Mouse (Mus musculus) cerebellum, postnatal 14 days (tissue): ENCODE data around the gene Zbtb2.
"Not testable (repeated sequence)": the region's sequence is repeated elsewhere in the genome, so short reads cannot be mapped to it uniquely, and the experiment has no call there.

ENCODE experiments used
- DNase-seq, 2 experiments: peaks; one replicate each; pipeline ENCODE4 v3.0.0; 2021; ENCODE audit warnings: mixed read lengths in 2 of 2

Zbtb2 gene

GRCm38 (mm10) chr10:4387701-4388383 lies at the start of gene Zbtb2:
Gene Zbtb2 (minus strand): TSS chr10:4388108.
- DNase-seq = peak; percentile 73 to 81

GRCm38 (mm10) chr10:4435416-4435815 lies 47.5 kb upstream of the Zbtb2 start:
- no peak for DNase-seq

GRCm38 (mm10) chr10:4433871-4434270 lies 46.0 kb upstream of the Zbtb2 start:
- DNase-seq = not testable (repeated sequence)

- peak in 1 of 2 experiments; percentile 14 for DNase-seq
These were observed 45.3 kb upstream of the Zbtb2 start for GRCm38 (mm10) chr10:4432996-4433755.

- peak; percentile 98 for DNase-seq
These were observed 44.4 kb upstream of the Zbtb2 start, which contains the start of the genes Rmnd1 and Armt1 for GRCm38 (mm10) chr10:4432123-4432931. Gene Rmnd1 (minus strand): TSS chr10:4432388. Gene Armt1 (plus strand): TSS chr10:4432467.

GRCm38 (mm10) chr10:4431746-4432122 lies 43.8 kb upstream of the Zbtb2 start:
- no peak for DNase-seq

GRCm38 (mm10) chr10:4430826-4431225 lies 42.9 kb upstream of the Zbtb2 start:
- DNase-seq = peak; percentile 72 to 81

- DNase-seq = no peak
These were observed 42.5 kb upstream of the Zbtb2 start for GRCm38 (mm10) chr10:4430399-4430798.

GRCm38 (mm10) chr10:4425245-4425644 lies 37.3 kb upstream of the Zbtb2 start:
- no peak for DNase-seq

- no peak for DNase-seq
These were observed 19.3 kb upstream of the Zbtb2 start for GRCm38 (mm10) chr10:4407191-4407590.

GRCm38 (mm10) chr10:4405511-4405910 lies 17.6 kb upstream of the Zbtb2 start:
- DNase-seq = no peak

- DNase-seq = peak; percentile 74 to 76
These were observed 17.1 kb upstream of the Zbtb2 start for GRCm38 (mm10) chr10:4404895-4405491.

GRCm38 (mm10) chr10:4398058-4398457 lies 10.2 kb upstream of the Zbtb2 start:
- no peak for DNase-seq

- DNase-seq = no peak
These were observed 7.4 kb upstream of the Zbtb2 start for GRCm38 (mm10) chr10:4395321-4395720.

GRCm38 (mm10) chr10:4391851-4392250 lies 3.9 kb upstream of the Zbtb2 start:
- peak; percentile 45 to 49 for DNase-seq

- DNase-seq = no peak
These were observed 3.2 kb upstream of the Zbtb2 start for GRCm38 (mm10) chr10:4391076-4391475.

- DNase-seq = no peak
These were observed 2.6 kb upstream of the Zbtb2 start for GRCm38 (mm10) chr10:4390550-4390949.

GRCm38 (mm10) chr10:4389461-4390112 lies 1.7 kb upstream of the Zbtb2 start:
- DNase-seq = no peak

- no peak for DNase-seq
These were observed 1.1 kb upstream of the Zbtb2 start for GRCm38 (mm10) chr10:4389036-4389435.

- no peak for DNase-seq
These were observed 457 bp upstream of the Zbtb2 start for GRCm38 (mm10) chr10:4388384-4388745.

GRCm38 (mm10) chr10:4386609-4387591 lies 1.0 kb downstream of the Zbtb2 start:
- peak; percentile 97 for DNase-seq
